Mouse (Mus musculus): ENCODE measurements at regions not wholly inside any gene's neighbourhood (a gene's known extent, or its start where the extent isn't known, plus 50 kb on each side); places are given as distances from the start of the nearest gene placed in this dataset.

GRCm38 (mm10) chr14:92860723-92861122 lies 1029.8 kb downstream of the Pcdh9 start:
- TF ChIP-seq USF2 (IDR thresholded peaks at IDR 0.05; ENCODE audit: borderline replicate concordance in 1 of 2, insufficient read depth in 1 of 2, low read depth in 1 of 2, low read length in 2 of 2) (no peak), TBP (IDR thresholded peaks at IDR 0.05; ENCODE audit: low read depth, low read length) (no peak), MEF2A (IDR thresholded peaks at IDR 0.05; ENCODE audit: extremely low read depth, insufficient replicate concordance, low read depth, low read length, poor library complexity, severe bottlenecking) (no peak), RCOR1 (IDR thresholded peaks at IDR 0.05; ENCODE audit: low read depth, low read length) (no peak), SIN3A (IDR thresholded peaks at IDR 0.05; ENCODE audit: low read length) (no peak), MXI1 (IDR thresholded peaks at IDR 0.05; ENCODE audit: low read depth, low read length) (no peak), MYC (IDR thresholded peaks at IDR 0.05; ENCODE audit: low read depth, low read length) (no peak)
- Histone ChIP-seq H3K27me3 (ENCODE audit: control insufficient read depth in 1 of 2, insufficient read depth in 2 of 2, low read length in 2 of 2) (no peaks in the 10 kb centered on the region), H3K79me2 (ENCODE audit: control insufficient read depth, insufficient read depth, low read length, poor library complexity) (no peaks in the 10 kb centered on the region), H3K9me3 (replicated peaks; ENCODE audit: insufficient read depth, low read length) (no peaks in the 10 kb centered on the region), H3K36me3 (ENCODE audit: control insufficient read depth in 1 of 2, insufficient read depth in 2 of 2, low read length in 2 of 2) (no peaks in the 10 kb centered on the region), H3K4me3 (ENCODE audit: control insufficient read depth in 1 of 2, insufficient read depth in 1 of 2, low read depth in 2 of 2, low read length in 2 of 2) (no peak overlapping the region), H3K4me1 (ENCODE audit: control insufficient read depth in 1 of 2, insufficient read depth in 2 of 2, low read length in 2 of 2) (no peaks in the 10 kb centered on the region), H3K27ac (ENCODE audit: control insufficient read depth, low read depth, low read length) (no peak overlapping the region), H3K9ac (ENCODE audit: control insufficient read depth, low read depth, low read length, poor library complexity, severe bottlenecking) (no peak overlapping the region)
- DNase-seq (ENCODE audit: low read depth, low spot score): no peak

GRCm38 (mm10) chr14:92833646-92834045 lies 1056.8 kb downstream of the Pcdh9 start:
- Histone ChIP-seq H3K27me3 (ENCODE audit: control insufficient read depth in 1 of 2, insufficient read depth in 2 of 2, low read length in 2 of 2) (no peaks in the 10 kb centered on the region), H3K27ac (ENCODE audit: control insufficient read depth, low read depth, low read length) (no peak overlapping the region), H3K9me3 (replicated peaks; ENCODE audit: insufficient read depth, low read length) (no peaks in the 10 kb centered on the region), H3K36me3 (ENCODE audit: control insufficient read depth in 1 of 2, insufficient read depth in 2 of 2, low read length in 2 of 2) (no peaks in the 10 kb centered on the region), H3K9ac (ENCODE audit: control insufficient read depth, low read depth, low read length, poor library complexity, severe bottlenecking) (no peak overlapping the region), H3K4me1 (ENCODE audit: control insufficient read depth in 1 of 2, insufficient read depth in 2 of 2, low read length in 2 of 2) (no peaks in the 10 kb centered on the region), H3K4me3 (ENCODE audit: control insufficient read depth in 1 of 2, insufficient read depth in 1 of 2, low read depth in 2 of 2, low read length in 2 of 2) (no peak overlapping the region), H3K79me2 (ENCODE audit: control insufficient read depth, insufficient read depth, low read length, poor library complexity) (no peaks in the 10 kb centered on the region)
- TF ChIP-seq ZKSCAN1 (IDR thresholded peaks at IDR 0.05; ENCODE audit: low read depth, low read length): no peak
- no peak for TF ChIP-seq ZNF384 (IDR thresholded peaks at IDR 0.05; ENCODE audit: low read depth, low read length)
- TF ChIP-seq GABPA (IDR thresholded peaks at IDR 0.05; ENCODE audit: low read depth, low read length): no peak
- TF ChIP-seq POLR2AphosphoS2 (IDR thresholded peaks at IDR 0.05; ENCODE audit: low read length): no peak
- TF ChIP-seq GATA1 (IDR thresholded peaks at IDR 0.05; ENCODE audit: low read depth, low read length): no peak
- no peak for TF ChIP-seq HCFC1 (IDR thresholded peaks at IDR 0.05; ENCODE audit: low read depth, low read length)
- no peak for TF ChIP-seq POLR2A (IDR thresholded peaks at IDR 0.05; ENCODE audit: control insufficient read depth in 1 of 2, insufficient read depth in 1 of 2, low read depth in 1 of 2, low read length in 2 of 2, poor library complexity in 1 of 2)
- no peak for TF ChIP-seq CTCF (IDR thresholded peaks at IDR 0.05 in 2 of 3, conservative IDR thresholded peaks at IDR 0.05 in 1 of 3; ENCODE audit: control insufficient read depth in 1 of 3, insufficient read depth in 1 of 3, low read depth in 2 of 3, low read length in 3 of 3, poor library complexity in 1 of 3, severe bottlenecking in 1 of 3)
- TF ChIP-seq MYB (IDR thresholded peaks at IDR 0.05; ENCODE audit: low read depth, low read length): no peak
- TF ChIP-seq E2F4 (IDR thresholded peaks at IDR 0.05; ENCODE audit: borderline replicate concordance, low read depth, low read length): no peak
- DNase-seq (ENCODE audit: low read depth, low spot score): no peak

Measured in MEL (cell line).